Mouse (Mus musculus) adrenal gland, postnatal 10 days (tissue): Measurements from ENCODE around the gene Pet100. TPM values are rescaled to one million over a fixed set of nuclear protein-coding genes. Genes with fewer than 3 reads are reported as not detected.

Experiments used
- total RNA-seq, 2 experiments: library from RNA; stranded (reverse); gene quantifications; 2 replicates each; pipeline ENCODE4 v1.2.3; 2021

Gene Pet100
- total RNA-seq, 2 experiments from 2014 or later: 104 to 118 TPM

Other genes starting within 250 kb of the Pet100 start
- 10 to 100 TPM; 27.4 to 36.5 TPM for gene Arhgef18, start 228.5 kb upstream of the Pet100 start, total RNA-seq
- gene Pex11g, start 153.9 kb upstream of the Pet100 start, total RNA-seq: 10 to 100 TPM; 13.3 to 16.1 TPM
- gene Tex45, start 150.7 kb upstream of the Pet100 start, total RNA-seq: under 1 TPM in 1 of 2 experiments, not detected in 1; 0.27 TPM
- 10 to 100 TPM; 23.9 to 25.3 TPM for gene Zfp358, start 128.4 kb upstream of the Pet100 start, total RNA-seq
- gene Mcoln1, start 121.1 kb upstream of the Pet100 start, total RNA-seq: 10 to 100 TPM; 30.2 to 37.6 TPM
- 10 to 100 TPM; 24.2 to 39.3 TPM for gene Pnpla6, start 106.2 kb upstream of the Pet100 start, total RNA-seq
- 1 to 10 TPM in 1 of 2 experiments, under 1 TPM in 1; 0.61 to 1.9 TPM for gene C330021F23Rik, start 53.6 kb upstream of the Pet100 start, total RNA-seq
- 10 to 100 TPM in 1 of 2 experiments, 1 to 10 TPM in 1; 9.1 to 13.8 TPM for gene Camsap3, start 34.3 kb upstream of the Pet100 start, total RNA-seq
- 10 to 100 TPM; 33.1 to 33.9 TPM for gene Xab2, start 232 bp upstream of the Pet100 start, total RNA-seq
- gene Pcp2, start 4.0 kb downstream of the Pet100 start, total RNA-seq: not detected
- 10 to 100 TPM; 70.1 to 89.1 TPM for gene Stxbp2, start 9.4 kb downstream of the Pet100 start, total RNA-seq
- 10 to 100 TPM in 1 of 2 experiments, 1 to 10 TPM in 1; 3.7 to 33.4 TPM for gene Retn, start 34.2 kb downstream of the Pet100 start, total RNA-seq
- 1 to 10 TPM; 1.2 to 1.7 TPM for gene Mcemp1, start 44.2 kb downstream of the Pet100 start, total RNA-seq
- gene Fcor, start 50.8 kb downstream of the Pet100 start, total RNA-seq: 10 to 100 TPM; 28.3 to 29.9 TPM
- gene Trappc5, start 54.8 kb downstream of the Pet100 start, total RNA-seq: 10 to 100 TPM; 19.5 to 23.1 TPM
- gene Fcer2a, start 72.6 kb downstream of the Pet100 start, total RNA-seq: 1 to 10 TPM; 2.5 to 3.4 TPM
- 10 to 100 TPM in 1 of 2 experiments, 1 to 10 TPM in 1; 7.4 to 14.3 TPM for gene Clec4g, start 99.1 kb downstream of the Pet100 start, total RNA-seq
- gene Cd209a, start 127.4 kb downstream of the Pet100 start, total RNA-seq: under 1 TPM; 0.63 to 0.79 TPM
- gene Cd209e, start 232.8 kb downstream of the Pet100 start, total RNA-seq: not detected